Mouse (Mus musculus) adrenal gland, adult 2 months (tissue): ENCODE results near the gene Trim52. TPM values are rescaled to one million over a fixed set of nuclear protein-coding genes. Genes with fewer than 3 reads are reported as not detected.

Experiments used
- polyA plus RNA-seq: library from polyadenylated mRNA; depleted of rRNA; stranded (reverse); fragments of >200 nt; gene quantifications from 2 replicates; pipeline ENCODE4 v1.2.3, GENCODE M21; 2012; rRNA removed
- total RNA-seq, 2 experiments: library from RNA; stranded (reverse); gene quantifications; 2 replicates each; pipeline ENCODE4 v1.2.3; 2021

Trim52 gene
- total and polyA plus RNA-seq, 3 experiments = not detected

Other genes with a start within 250 kb of the Trim52 start
- gene Spry2, start 209.4 kb upstream of the Trim52 start, total RNA-seq = 10 to 100 TPM; 31.3 to 40.0 TPM
- 11.7 and 12.7 TPM in 2 replicates for gene Spry2, start 209.4 kb upstream of the Trim52 start, polyA plus RNA-seq